Mouse (Mus musculus): ENCODE data around the gene Jph4. TPM values are rescaled to one million over a fixed set of nuclear protein-coding genes. Genes with fewer than 3 reads are reported as not detected.

The Jph4 gene
- polyA plus RNA-seq, 1 experiment = not detected

DNA sequence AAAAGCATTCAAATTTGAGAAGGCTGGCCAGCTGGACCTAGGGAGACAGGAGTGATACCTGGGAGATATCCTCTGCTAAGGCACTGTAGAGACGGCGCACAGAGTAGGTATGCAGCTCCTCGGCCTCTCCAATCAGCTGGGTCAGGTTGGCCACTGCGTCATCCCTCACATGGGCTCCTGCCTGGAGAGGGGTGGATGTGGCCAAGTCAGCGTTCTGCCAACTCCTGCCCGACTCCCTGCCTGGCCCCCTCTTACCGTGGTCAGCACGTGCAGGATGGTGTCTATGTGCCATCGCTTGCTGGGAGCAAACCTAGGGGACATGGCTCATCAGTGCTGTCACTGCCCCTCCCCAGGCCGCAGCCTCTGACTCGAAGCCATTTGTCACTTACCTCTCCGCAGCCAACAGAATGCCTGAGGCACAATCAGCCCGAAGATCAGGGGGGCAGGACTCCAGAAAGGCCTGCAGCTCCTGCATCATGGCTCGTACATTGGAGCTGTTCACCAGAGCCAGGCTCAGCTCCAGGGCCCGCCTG lies 14.4 kb downstream of the Jph4 start:
- Histone ChIP-seq H3K9me3 (ENCODE audit: control insufficient read depth, low read length) (no peaks in the 10 kb centered on the region), H3K4me3 (replicated peaks) (no peak overlapping the region), H3K36me3 (ENCODE audit: control insufficient read depth) (peaks cover 70% of the 10 kb centered on the region), H3K27me3 (ENCODE audit: control insufficient read depth) (no peaks in the 10 kb centered on the region), H3K4me1 (ENCODE audit: control insufficient read depth) (peaks cover 33% of the 10 kb centered on the region)
- TF ChIP-seq GATA1 (IDR thresholded peaks at IDR 0.05; ENCODE audit: low read length) = no peak
- no peak for TF ChIP-seq TAL1 (IDR thresholded peaks at IDR 0.05; ENCODE audit: low read length)

DNA sequence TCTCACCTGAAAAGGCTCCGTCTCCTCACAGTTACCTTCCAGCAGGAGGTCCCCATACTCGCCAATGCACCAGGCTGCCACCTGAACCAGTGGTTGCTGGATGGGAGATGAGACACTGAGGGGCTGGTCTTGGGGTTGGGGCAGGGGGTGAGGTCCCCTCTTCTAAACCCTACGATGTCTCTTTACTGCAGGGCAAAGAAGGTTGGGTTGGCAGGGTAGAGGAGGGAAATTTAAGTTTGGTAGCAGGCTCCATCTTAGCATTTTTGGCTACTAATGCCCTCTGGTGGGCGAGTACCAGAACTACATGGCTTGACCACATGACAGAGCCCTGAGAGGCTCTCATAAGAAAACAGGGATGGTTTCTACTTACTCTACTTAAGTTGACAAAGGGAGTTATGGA lies 15.1 kb downstream of the Jph4 start:
- H3K4me1 ChIP-seq (ENCODE audit: control insufficient read depth) = peaks cover 33% of the 10 kb centered on the region
- peaks cover 74% of the 10 kb centered on the region for H3K36me3 ChIP-seq (ENCODE audit: control insufficient read depth)
- H3K4me3 ChIP-seq (replicated peaks) = no peak overlapping the region
- TF ChIP-seq GATA1 (IDR thresholded peaks at IDR 0.05; ENCODE audit: low read length) (no peak), TAL1 (IDR thresholded peaks at IDR 0.05; ENCODE audit: low read length) (no peak)
- H3K27me3 ChIP-seq (ENCODE audit: control insufficient read depth) = no peaks in the 10 kb centered on the region
- no peaks in the 10 kb centered on the region for H3K9me3 ChIP-seq (ENCODE audit: control insufficient read depth, low read length)

DNA sequence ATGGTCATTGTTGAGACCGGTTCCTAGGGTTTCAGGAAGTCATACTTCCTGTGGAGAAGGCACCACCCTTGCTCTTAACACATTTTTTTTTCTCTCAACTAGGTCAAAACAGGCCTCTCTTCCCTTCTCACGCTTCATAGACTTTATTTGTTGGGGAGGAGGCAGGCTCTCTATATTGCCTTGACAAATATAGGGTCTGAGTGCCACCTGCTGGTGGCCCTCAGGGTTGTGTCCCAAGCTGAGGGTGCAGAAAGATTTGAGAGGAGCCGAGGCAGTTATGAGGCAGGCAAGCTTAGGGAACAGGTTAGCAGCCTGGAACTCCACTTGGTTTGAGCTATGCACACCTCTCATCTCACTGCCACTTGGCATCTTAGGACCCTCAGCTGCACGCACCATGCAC lies 18.7 kb downstream of the Jph4 start:
- Histone ChIP-seq H3K4me3 (replicated peaks) (no peak overlapping the region), H3K36me3 (ENCODE audit: control insufficient read depth) (peaks cover 58% of the 10 kb centered on the region), H3K9me3 (ENCODE audit: control insufficient read depth, low read length) (no peaks in the 10 kb centered on the region), H3K27me3 (ENCODE audit: control insufficient read depth) (no peaks in the 10 kb centered on the region), H3K4me1 (ENCODE audit: control insufficient read depth) (peaks cover 41% of the 10 kb centered on the region)
- TF ChIP-seq GATA1 (IDR thresholded peaks at IDR 0.05; ENCODE audit: low read length) (no peak), TAL1 (IDR thresholded peaks at IDR 0.05; ENCODE audit: low read length) (no peak)

DNA sequence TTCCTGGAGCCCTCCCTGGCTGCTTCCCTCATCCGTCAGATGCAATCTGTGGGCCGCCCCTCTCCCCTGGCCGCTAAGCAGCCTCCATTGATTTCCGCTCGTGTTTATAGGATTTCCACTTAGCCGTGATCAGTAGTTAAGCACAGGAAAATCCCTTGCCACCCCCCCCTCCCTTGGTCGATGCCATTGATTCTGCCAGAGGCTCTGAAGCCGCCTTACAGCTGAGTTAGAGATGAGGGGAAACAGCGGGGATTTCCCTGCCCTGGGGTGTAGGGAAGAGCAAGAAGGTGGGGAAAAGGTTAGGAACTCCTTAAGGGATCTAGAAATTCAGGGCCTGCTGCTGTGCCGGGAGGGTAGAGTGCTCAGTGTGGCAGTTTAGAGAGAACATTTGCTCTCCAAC lies 19.1 kb downstream of the Jph4 start:
- H3K27me3 ChIP-seq (ENCODE audit: control insufficient read depth) = no peaks in the 10 kb centered on the region
- H3K36me3 ChIP-seq (ENCODE audit: control insufficient read depth) = peaks cover 53% of the 10 kb centered on the region
- peaks cover 44% of the 10 kb centered on the region for H3K4me1 ChIP-seq (ENCODE audit: control insufficient read depth)
- TF ChIP-seq GATA1 (IDR thresholded peaks at IDR 0.05; ENCODE audit: low read length) = no peak
- TF ChIP-seq TAL1 (IDR thresholded peaks at IDR 0.05; ENCODE audit: low read length) = no peak
- H3K9me3 ChIP-seq (ENCODE audit: control insufficient read depth, low read length) = no peaks in the 10 kb centered on the region
- H3K4me3 ChIP-seq (replicated peaks) = no peak overlapping the region

DNA sequence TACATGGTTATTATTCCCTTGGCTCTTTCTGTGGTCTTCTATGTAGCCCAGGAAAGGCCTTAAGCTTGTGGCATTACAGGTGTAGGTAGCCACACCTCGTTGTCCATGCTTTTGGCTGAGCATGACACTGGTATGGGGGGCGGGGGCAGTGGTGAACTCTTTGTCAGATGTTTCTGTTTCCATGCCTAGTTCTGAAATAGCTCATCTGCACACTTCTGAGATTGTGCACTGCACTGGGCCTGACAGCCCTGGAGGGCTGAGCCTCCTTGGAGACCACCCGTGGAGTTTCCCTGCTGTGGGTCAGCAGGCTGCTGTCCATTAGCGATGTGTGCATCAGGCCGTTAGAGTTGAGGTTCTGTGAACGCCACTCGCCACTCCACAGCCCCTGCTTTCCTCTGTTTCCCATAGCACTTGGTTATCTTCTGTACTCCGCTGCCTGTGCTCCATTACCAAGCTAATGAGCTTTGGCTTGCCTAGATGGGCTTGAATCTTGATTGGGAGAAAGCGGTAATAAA lies 20.1 kb downstream of the Jph4 start:
- peaks cover 54% of the 10 kb centered on the region for H3K4me1 ChIP-seq (ENCODE audit: control insufficient read depth)
- no peaks in the 10 kb centered on the region for H3K9me3 ChIP-seq (ENCODE audit: control insufficient read depth, low read length)
- TF ChIP-seq GATA1 (IDR thresholded peaks at IDR 0.05; ENCODE audit: low read length) = no peak
- no peak for TF ChIP-seq TAL1 (IDR thresholded peaks at IDR 0.05; ENCODE audit: low read length)
- peaks cover 46% of the 10 kb centered on the region for H3K36me3 ChIP-seq (ENCODE audit: control insufficient read depth)
- H3K27me3 ChIP-seq (ENCODE audit: control insufficient read depth) = no peaks in the 10 kb centered on the region
- H3K4me3 ChIP-seq (replicated peaks) = no peak overlapping the region

DNA sequence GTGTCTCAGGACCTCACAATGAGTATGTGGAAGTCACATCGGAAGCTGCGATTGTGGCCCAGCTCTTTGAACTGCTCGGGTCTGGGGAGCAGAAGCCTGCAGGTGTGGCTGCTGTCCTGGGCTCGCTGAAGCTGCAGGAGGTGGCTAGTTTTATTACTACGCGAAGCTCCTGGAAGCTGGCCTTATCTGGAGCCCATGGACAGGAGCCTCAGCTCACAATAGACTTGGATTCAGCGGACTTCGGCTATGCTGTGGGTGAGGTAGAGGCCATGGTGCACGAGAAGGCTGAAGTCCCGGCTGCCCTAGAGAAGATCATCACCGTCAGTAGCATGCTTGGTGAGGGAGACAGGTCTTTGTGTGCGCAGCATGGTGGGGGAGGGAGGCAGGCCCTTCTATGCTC lies 21.1 kb downstream of the Jph4 start:
- no peaks in the 10 kb centered on the region for H3K9me3 ChIP-seq (ENCODE audit: control insufficient read depth, low read length)
- H3K4me3 ChIP-seq (replicated peaks) = peak overlapping the region; percentile 91
- H3K36me3 ChIP-seq (ENCODE audit: control insufficient read depth) = peaks cover 38% of the 10 kb centered on the region
- H3K27me3 ChIP-seq (ENCODE audit: control insufficient read depth) = peaks cover 9% of the 10 kb centered on the region
- H3K4me1 ChIP-seq (ENCODE audit: control insufficient read depth) = peaks cover 63% of the 10 kb centered on the region
- TF ChIP-seq GATA1 (IDR thresholded peaks at IDR 0.05; ENCODE audit: low read length) (no peak), TAL1 (IDR thresholded peaks at IDR 0.05; ENCODE audit: low read length) (no peak)

DNA sequence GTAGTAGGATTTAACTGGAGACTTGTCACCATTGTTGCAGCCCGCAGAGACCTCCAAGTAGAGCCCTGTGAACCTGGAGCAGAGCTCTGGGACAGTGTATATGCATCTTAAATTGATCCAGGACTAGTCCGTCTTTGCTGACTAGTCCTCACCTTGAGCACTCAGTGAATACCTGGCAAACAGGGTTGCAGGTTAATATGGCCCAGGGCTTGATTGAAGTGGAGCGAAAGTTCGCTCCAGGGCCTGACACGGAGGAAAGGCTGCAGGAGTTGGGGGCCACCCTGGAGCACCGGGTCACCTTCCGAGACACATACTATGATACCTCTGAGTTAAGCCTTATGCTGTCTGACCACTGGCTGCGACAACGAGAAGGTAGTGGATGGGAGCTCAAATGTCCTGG lies 21.5 kb downstream of the Jph4 start:
- TF ChIP-seq TAL1 (IDR thresholded peaks at IDR 0.05; ENCODE audit: low read length) (no peak), GATA1 (IDR thresholded peaks at IDR 0.05; ENCODE audit: low read length) (no peak)
- no peaks in the 10 kb centered on the region for H3K9me3 ChIP-seq (ENCODE audit: control insufficient read depth, low read length)
- peaks cover 34% of the 10 kb centered on the region for H3K36me3 ChIP-seq (ENCODE audit: control insufficient read depth)
- H3K4me1 ChIP-seq (ENCODE audit: control insufficient read depth) = peaks cover 63% of the 10 kb centered on the region
- H3K27me3 ChIP-seq (ENCODE audit: control insufficient read depth) = peaks cover 13% of the 10 kb centered on the region
- H3K4me3 ChIP-seq (replicated peaks) = peak overlapping the region; percentile 91

DNA sequence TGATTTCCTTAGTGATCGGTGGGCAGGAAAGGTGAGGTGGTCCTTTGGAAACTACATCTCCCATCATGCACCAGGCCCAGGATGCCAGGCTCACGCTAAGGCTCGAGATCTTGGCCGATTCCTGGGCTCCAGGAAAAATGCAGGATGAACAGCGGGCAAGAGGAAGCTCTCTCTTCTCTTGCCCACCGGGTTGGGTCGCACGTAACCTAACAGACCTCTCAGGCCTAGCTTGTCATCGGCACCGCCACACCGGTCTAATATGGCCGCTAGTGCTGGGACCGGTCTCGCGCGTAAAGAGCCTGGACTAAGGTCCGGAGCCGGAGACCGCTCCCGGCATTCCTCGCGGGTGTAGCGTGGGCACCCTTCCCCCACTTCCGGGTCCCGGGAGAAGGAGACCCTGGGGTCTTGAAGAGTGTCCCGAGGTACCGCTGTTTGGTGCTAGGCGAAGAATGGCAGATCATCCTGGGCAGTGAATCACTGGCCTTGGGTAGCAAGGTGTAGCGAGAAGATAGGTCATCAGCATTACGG lies 22.0 kb downstream of the Jph4 start, which contains the start of gene Thtpa:
Thtpa (plus strand) TSS at position 81 of the 528 bp plus-strand sequence.
- H3K4me3 ChIP-seq (replicated peaks) = peak within 1 kb of the TSS; percentile 91
- H3K4me1 ChIP-seq (ENCODE audit: control insufficient read depth) = peaks cover 63% of the 10 kb centered on the region
- no peaks in the 10 kb centered on the region for H3K9me3 ChIP-seq (ENCODE audit: control insufficient read depth, low read length)
- peaks cover 29% of the 10 kb centered on the region for H3K36me3 ChIP-seq (ENCODE audit: control insufficient read depth)
- peak; percentile 34; the same call in 1 of the 3 replicates for TF ChIP-seq TAL1 (IDR thresholded peaks at IDR 0.05; ENCODE audit: low read length)
- no peak for TF ChIP-seq GATA1 (IDR thresholded peaks at IDR 0.05; ENCODE audit: low read length)
- peaks cover 15% of the 10 kb centered on the region for H3K27me3 ChIP-seq (ENCODE audit: control insufficient read depth)

DNA sequence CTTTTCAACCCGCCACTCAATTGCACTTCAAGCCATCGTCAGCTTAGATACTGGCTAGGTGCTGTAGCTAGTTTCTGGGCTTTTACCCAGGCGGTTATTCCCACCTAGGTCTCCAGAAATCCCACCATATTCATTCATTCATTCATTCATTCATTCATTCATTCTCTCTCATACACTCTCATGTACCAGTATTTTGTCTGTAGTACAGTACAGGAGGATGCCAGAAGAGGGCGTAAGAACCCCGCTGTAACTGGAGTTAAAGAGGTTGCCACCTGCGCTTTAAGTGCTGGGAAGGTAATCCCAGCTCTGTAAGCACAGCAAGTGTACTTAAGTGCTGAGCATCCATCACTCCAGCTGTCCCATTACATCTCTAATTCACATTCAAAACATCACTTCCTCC lies 22.8 kb downstream of the Jph4 start:
- Histone ChIP-seq H3K4me1 (ENCODE audit: control insufficient read depth) (peaks cover 63% of the 10 kb centered on the region), H3K4me3 (replicated peaks) (peak overlapping the region; percentile 91), H3K9me3 (ENCODE audit: control insufficient read depth, low read length) (no peaks in the 10 kb centered on the region), H3K27me3 (ENCODE audit: control insufficient read depth) (peaks cover 22% of the 10 kb centered on the region), H3K36me3 (ENCODE audit: control insufficient read depth) (peaks cover 21% of the 10 kb centered on the region)
- TF ChIP-seq GATA1 (IDR thresholded peaks at IDR 0.05; ENCODE audit: low read length) = no peak
- no peak for TF ChIP-seq TAL1 (IDR thresholded peaks at IDR 0.05; ENCODE audit: low read length)
